Mouse (Mus musculus) heart, embryonic 11.5 days (tissue): ENCODE data around the gene Krt8. TPM values are rescaled to one million over a fixed set of nuclear protein-coding genes. Genes with fewer than 3 reads are reported as not detected.
A peak's percentile ranks its signal among the peaks of the same experiment; 100 is the strongest.

Experiments
- ATAC-seq: fragments of 200-750 bp; cut with Nextera tagmentation; replicated peaks from 2 replicates; pipeline ENCODE4 v1.8.0; 2017; ENCODE audit warnings: moderate library complexity; ENCODE audit not compliant: insufficient number of reproducible peaks, low FRiP score, low TSS enrichment
- H3K27ac ChIP-seq: fragments of 300-500 bp; sonication (generic); 2 replicates; pipeline ENCODE4 v1.5.1; 2014; ENCODE audit warnings: mild to moderate bottlenecking, low read depth, low read length
- H3K27me3 ChIP-seq: fragments of 300-500 bp; sonication (generic); 2 replicates; pipeline ENCODE4 v1.6.1; 2014; ENCODE audit warnings: mild to moderate bottlenecking, low read length, mixed read lengths; ENCODE audit not compliant: control insufficient read depth, insufficient read depth
- H3K36me3 ChIP-seq: fragments of 300-500 bp; sonication (generic); 2 replicates; pipeline ENCODE4 v1.6.1; 2014; ENCODE audit warnings: mild to moderate bottlenecking, low read length, moderate library complexity, mixed read lengths; ENCODE audit not compliant: control insufficient read depth, insufficient read depth
- H3K4me1 ChIP-seq: fragments of 300-500 bp; sonication (generic); 2 replicates; pipeline ENCODE4 v1.6.1; 2014; ENCODE audit warnings: low read length; ENCODE audit not compliant: control insufficient read depth, insufficient read depth
- H3K4me2 ChIP-seq: fragments of 300-500 bp; sonication (generic); 2 replicates; pipeline ENCODE4 v1.6.1; 2014; ENCODE audit warnings: mild to moderate bottlenecking, moderate library complexity
- H3K4me3 ChIP-seq: fragments of 300-500 bp; sonication (generic); 2 replicates; pipeline ENCODE4 v1.5.1; 2014; ENCODE audit warnings: low read depth, low read length
- H3K9ac ChIP-seq: fragments of 300-500 bp; sonication (generic); 2 replicates; pipeline ENCODE4 v1.6.1; 2014; ENCODE audit warnings: mild to moderate bottlenecking, low read depth, low read length, moderate library complexity
- H3K9me3 ChIP-seq: fragments of 300-500 bp; sonication (generic); replicated peaks from 2 replicates; pipeline ENCODE4 v1.6.1; 2016; ENCODE audit warnings: low read length; ENCODE audit not compliant: control insufficient read depth
- WGBS: fragments of 180-500 bp; shearing (Covaris S2); extraction: QIAGEN DNeasy Blood & Tissue Kit; methylation state at CpG from one replicate; pipeline ENCODE4 v1.1.7; 2014; ENCODE audit not compliant: insufficient replicate concordance; 5-methylcytosine and 5-hydroxymethylcytosine counted together
- polyA plus RNA-seq: library from polyadenylated mRNA; unstranded; fragments of >200 nt; fragmentation: Nextera tagmentation; extraction: Ambion mirVana; gene quantifications from 2 replicates; pipeline ENCODE4 v1.2.1, GENCODE M21; 2014

The Krt8 gene
- polyA plus RNA-seq, 1 experiment from 2014 or later: 36.8 TPM

DNA sequence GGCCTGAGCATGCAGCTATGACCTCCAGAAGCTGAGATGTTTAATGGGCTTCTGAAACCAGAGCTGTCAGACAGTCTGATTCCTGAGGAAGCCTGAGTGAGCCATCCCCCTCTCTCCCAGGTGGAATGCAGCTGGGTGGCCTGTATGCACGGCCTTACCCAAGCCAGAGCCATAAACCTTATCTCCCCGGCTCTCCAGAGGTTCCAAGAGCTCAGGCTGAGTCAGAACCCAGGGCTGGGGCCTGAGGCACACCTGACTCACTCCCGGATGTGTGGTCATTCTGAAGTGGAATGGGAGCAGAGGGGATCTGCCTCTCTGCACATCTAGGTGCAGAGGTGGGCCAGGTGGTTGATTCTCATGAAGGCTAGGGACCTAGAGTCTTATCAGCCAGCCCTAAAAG, 11.8 kb upstream of the Krt8 start:
- H3K4me3 ChIP-seq: no peak overlapping the region
- no peak overlapping the region for H3K9ac ChIP-seq
- H3K9me3 ChIP-seq: no peaks in the 10 kb centered on the region
- 14% methylated on average over 3 of the region's 3 CpGs for WGBS
- no peaks in the 10 kb centered on the region for H3K36me3 ChIP-seq
- peak overlapping the region; percentile 29 for H3K27ac ChIP-seq
- no peak for ATAC-seq
- peaks cover 24% of the 10 kb centered on the region for H3K4me1 ChIP-seq
- H3K4me2 ChIP-seq: no peak overlapping the region
- no peaks in the 10 kb centered on the region for H3K27me3 ChIP-seq

DNA sequence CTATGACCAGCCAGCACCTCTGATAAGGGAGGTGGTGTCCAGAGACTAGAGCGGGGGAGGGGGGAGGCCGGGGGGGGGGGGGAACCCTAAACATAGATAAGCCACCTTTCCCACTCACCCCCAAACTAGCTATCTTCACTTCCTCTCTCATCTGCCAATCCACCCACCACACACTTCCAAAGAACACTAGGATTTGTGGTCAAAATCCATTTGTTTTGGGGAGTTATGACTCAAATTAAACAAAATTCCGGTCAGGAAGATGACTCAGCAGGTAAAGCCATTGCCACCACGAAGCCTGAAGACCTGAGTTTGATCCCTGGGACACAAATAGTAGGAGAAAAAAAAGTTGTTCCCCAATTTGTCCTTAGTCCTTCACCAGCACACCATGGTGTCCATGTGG, 10.6 kb upstream of the Krt8 start:
- Histone ChIP-seq H3K9me3 (no peaks in the 10 kb centered on the region), H3K27me3 (no peaks in the 10 kb centered on the region), H3K4me3 (no peak overlapping the region), H3K27ac (no peak overlapping the region), H3K4me1 (peaks cover 24% of the 10 kb centered on the region), H3K9ac (no peak overlapping the region), H3K4me2 (no peak overlapping the region), H3K36me3 (no peaks in the 10 kb centered on the region)
- WGBS: 33% methylated on average over 4 of the region's 4 CpGs
- no peak for ATAC-seq

DNA sequence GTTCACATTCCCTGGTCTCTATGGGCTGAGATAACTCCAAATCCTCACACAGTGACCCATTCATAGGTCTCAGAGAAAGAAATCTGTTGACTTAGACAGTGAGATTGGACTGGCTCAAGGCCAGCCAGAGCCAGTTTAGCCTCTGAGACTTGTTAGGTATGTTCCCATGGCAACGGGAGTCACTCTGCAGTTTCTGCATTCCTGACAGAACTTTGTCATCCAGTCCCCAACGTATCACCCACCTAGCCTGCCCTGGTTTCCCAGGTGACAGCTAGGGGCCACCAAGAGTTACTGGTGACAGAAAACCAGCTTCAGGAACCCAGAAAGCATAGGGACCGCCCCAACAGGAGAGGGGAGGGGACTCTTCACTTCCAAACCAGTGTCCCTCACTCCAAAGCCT, 9.4 kb upstream of the Krt8 start:
- Histone ChIP-seq H3K36me3 (no peaks in the 10 kb centered on the region), H3K9me3 (no peaks in the 10 kb centered on the region), H3K27me3 (0 out of 2 replicates have a peak, but pooled peaks cover 4% of the 10 kb centered on the region), H3K4me2 (no peak overlapping the region), H3K4me3 (no peak overlapping the region), H3K9ac (no peak overlapping the region), H3K27ac (no peak overlapping the region), H3K4me1 (peaks cover 24% of the 10 kb centered on the region)
- no peak for ATAC-seq
- WGBS: 38% methylated on average over 3 of the region's 3 CpGs

DNA sequence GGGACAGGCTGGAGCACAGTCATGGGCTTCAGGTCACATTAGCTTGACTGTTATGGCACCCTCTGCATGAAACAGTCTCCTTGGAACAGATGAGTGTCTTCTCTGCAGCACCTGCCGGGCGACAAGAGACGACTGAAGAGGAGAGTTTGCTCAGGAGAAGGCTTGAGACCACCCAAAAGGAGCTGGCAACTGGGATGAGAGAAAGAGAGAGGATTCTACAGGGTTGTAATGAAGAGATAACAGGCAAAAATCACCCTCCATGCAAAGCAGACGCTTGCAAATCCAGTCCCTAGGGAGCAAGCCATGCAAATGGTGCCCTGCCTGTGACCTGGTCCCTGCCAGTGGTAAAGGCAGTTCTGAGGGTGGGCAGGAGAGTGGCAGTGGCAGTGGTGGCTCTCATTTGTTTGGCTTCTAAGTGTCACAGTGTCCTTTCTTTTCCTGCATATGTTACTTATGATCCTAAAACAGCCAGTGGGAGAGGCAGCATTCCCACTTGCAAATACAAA, 8.0 kb upstream of the Krt8 start:
- WGBS: 37% methylated on average over 4 of the region's 4 CpGs
- ATAC-seq: no peak

DNA sequence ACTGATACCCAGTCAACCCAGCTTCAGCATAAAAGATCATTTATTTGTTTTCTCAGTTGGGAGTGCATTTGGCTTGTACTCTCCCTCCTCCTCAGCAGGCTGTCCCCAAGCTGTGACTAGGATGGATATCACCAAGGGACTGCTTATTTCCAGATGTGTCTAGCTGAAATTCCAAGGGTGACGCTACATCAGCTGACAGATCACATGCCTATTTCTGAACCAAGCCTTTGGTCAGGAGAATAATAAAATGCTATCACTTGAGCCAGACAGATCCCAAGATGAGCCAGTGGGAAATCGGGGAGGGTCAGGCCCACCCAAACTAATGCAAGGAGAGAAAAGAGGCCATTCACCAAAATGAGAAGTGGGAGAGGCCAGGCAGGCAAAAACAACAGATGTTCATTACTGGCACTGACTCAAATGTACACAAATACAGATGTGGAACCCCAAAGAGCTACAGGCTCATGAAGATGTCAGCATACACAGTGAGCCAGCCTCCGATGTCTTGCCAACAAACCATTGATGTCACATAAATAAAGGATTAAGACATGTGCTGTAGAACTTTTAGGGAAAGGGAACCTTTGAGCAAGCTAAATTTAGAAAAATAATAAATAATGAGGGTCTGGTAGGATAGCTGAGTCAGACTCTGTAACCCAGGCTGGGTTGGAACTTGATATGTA, 6.4 kb upstream of the Krt8 start:
- H3K9me3 ChIP-seq: no peaks in the 10 kb centered on the region
- H3K4me3 ChIP-seq: no peak overlapping the region
- peaks cover 5% of the 10 kb centered on the region for H3K27me3 ChIP-seq
- 73% methylated on average over 3 of the region's 3 CpGs for WGBS
- peaks cover 8% of the 10 kb centered on the region for H3K4me1 ChIP-seq
- ATAC-seq: no peak
- no peak overlapping the region for H3K27ac ChIP-seq
- H3K9ac ChIP-seq: no peak overlapping the region
- no peak overlapping the region for H3K4me2 ChIP-seq
- no peaks in the 10 kb centered on the region for H3K36me3 ChIP-seq

More for the DNA sequence above, 8.0 kb upstream of the Krt8 start:
- 0 out of 2 replicates have a peak, but pooled peaks cover 4% of the 10 kb centered on the region for H3K27me3 ChIP-seq
- H3K9me3 ChIP-seq: no peaks in the 10 kb centered on the region
- no peak overlapping the region for H3K4me2 ChIP-seq
- no peaks in the 10 kb centered on the region for H3K36me3 ChIP-seq
- peaks cover 21% of the 10 kb centered on the region for H3K4me1 ChIP-seq
- no peak overlapping the region for H3K4me3 ChIP-seq
- H3K27ac ChIP-seq: no peak overlapping the region
- H3K9ac ChIP-seq: no peak overlapping the region

DNA sequence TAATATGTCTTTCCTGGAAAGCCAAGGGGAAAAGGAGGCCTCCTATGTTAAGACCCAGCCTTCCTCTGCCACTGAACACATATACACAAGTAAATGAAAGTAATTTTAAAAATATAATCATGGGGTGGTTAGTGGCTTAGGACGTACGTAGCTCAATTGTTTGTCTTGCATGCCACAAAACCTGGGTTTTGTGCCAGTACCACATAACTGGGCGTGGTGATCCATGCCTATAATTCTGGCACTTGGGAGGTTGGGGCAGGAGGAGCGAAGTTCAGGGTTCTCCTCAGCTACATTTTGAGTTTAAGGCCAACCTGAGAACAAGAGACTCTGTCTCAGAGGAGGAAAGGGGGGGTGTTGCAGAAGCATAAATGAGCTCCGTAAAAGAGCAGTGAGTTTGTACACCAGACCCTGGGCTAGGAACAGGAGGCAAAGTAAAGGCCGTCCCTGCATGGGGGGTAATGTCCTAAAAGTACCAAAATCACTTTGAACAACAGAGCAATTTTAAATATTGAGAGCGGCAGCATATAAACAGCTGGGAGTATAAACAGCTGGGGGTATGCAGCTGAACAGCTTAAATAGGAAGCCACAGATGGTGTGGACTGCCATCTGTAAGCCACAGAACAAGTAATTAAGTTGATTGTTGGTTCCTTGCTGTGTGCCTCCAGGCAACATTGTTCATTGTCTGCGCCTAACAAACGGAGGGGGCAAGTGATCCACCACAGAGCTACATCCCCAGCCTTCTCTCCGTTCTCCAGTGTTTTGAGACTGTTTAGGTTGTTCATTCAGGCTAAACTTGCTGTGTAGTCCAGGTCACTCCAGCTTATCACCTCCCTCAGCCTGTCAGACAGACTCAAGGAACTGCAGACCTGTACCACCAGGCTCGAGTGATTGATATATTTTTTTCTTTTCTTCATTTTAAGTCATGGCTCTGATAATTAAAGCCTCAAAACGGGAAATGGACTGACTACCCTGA, 3.1 kb upstream of the Krt8 start:
- WGBS: 65% methylated on average over 12 of the region's 12 CpGs
- ATAC-seq: no peak
- peaks cover 6% of the 10 kb centered on the region for H3K4me1 ChIP-seq
- no peaks in the 10 kb centered on the region for H3K9me3 ChIP-seq
- no peak overlapping the region for H3K27ac ChIP-seq
- H3K4me3 ChIP-seq: no peak overlapping the region
- H3K36me3 ChIP-seq: no peaks in the 10 kb centered on the region
- H3K9ac ChIP-seq: no peak overlapping the region
- no peak overlapping the region for H3K4me2 ChIP-seq
- peaks cover 27% of the 10 kb centered on the region for H3K27me3 ChIP-seq

DNA sequence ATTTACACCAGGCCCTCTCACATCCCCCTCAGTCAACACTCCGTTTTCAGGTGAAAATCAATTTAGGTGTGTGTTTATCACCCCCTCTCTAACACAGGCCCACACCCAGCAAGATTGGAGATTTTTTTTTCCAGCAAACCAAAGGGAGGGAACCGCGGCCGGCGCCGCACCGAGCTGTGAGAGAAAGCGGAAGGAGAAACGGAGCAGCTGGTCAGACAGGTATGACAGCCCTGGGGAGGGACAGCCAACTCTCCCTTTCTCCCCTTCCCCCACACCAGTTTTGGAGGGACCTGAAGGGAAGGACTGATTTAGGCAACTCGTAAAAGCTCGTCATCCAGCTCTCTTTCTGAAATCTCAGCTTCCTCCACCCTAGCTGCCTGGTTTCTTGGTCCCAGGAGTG, 2.0 kb upstream of the Krt8 start:
- Histone ChIP-seq H3K4me2 (no peak overlapping the region), H3K4me3 (no peak overlapping the region), H3K9me3 (no peaks in the 10 kb centered on the region), H3K27me3 (peaks cover 31% of the 10 kb centered on the region), H3K27ac (no peak overlapping the region), H3K36me3 (no peaks in the 10 kb centered on the region), H3K9ac (no peak overlapping the region), H3K4me1 (peaks cover 6% of the 10 kb centered on the region)
- ATAC-seq: no peak
- 21% methylated on average over 11 of the region's 11 CpGs for WGBS

DNA sequence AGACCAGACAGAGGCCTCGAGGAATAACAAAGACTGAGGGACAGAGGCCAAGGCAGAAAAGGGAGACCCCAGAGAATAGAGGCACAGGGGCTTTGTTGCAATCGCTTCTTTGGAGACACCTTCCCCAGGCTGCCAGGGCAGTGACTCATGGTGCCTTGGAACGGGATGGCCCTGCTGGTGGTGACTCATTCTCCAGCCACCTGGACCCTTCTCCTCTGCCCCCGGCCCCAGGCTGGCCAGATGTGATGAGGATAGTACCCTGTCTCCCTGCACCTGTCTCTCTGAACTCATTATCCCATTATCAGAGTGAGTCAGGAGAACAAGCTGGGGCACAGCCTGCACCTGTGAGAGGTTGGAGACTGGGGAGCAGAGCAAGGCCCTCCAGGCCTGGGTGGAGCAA, 1.0 kb upstream of the Krt8 start:
- peaks cover 31% of the 10 kb centered on the region for H3K27me3 ChIP-seq
- WGBS: 39% methylated on average over 4 of the region's 4 CpGs
- H3K4me3 ChIP-seq: no peak overlapping the region
- H3K9ac ChIP-seq: no peak overlapping the region
- ATAC-seq: no peak
- H3K4me2 ChIP-seq: no peak overlapping the region
- H3K9me3 ChIP-seq: no peaks in the 10 kb centered on the region
- no peak overlapping the region for H3K27ac ChIP-seq
- peaks cover 6% of the 10 kb centered on the region for H3K4me1 ChIP-seq
- H3K36me3 ChIP-seq: no peaks in the 10 kb centered on the region
